Mouse (Mus musculus): ENCODE data around the gene AA986860. TPM values are rescaled to one million over a fixed set of nuclear protein-coding genes. Genes with fewer than 3 reads are reported as not detected.

Gene AA986860
- polyA plus RNA-seq, 1 experiment = 64.1 TPM

DNA sequence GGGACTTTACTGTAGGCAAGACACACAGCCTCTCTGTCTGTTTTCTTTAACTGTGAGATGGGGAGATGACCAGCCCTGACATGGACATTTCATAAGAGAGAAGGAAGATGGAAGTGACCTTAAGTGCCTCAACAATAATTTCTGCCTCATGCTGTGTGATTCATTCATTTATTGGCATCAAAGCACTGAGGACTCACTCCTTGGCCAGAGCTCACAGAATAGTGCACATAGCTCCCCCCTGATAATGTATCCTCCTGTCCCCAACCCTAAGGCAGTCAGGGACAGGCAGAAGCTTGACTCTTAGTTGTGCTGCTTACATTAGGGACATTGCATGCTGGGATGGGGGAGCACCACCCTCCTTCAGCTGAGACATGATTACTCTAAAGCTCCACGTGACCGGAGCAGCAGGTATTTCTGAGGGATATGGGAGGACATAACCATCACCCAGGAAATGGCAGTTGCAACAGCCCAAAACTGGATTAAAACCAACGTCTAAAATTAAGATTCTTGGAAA is 39.3 kb downstream of the AA986860 start:
- no peak for TF ChIP-seq CTCF (IDR thresholded peaks at IDR 0.05; ENCODE audit: extremely low read depth, insufficient read length, insufficient replicate concordance, low read depth, low read length)
- TF ChIP-seq POLR2A (IDR thresholded peaks at IDR 0.05; ENCODE audit: low read depth, low read length) = no peak
- 0 out of 2 replicates have a peak overlapping the region, but pooled peaks have one; percentile 30 for H3K27ac ChIP-seq (ENCODE audit: insufficient read depth, low read depth, low read length)
- H3K27me3 ChIP-seq (ENCODE audit: control insufficient read depth, insufficient read depth, low read length) = no peaks in the 10 kb centered on the region
- WGBS = 69% methylated on average over 3 of the region's 3 CpGs
- H3K4me3 ChIP-seq (ENCODE audit: low read depth, low read length) = no peak overlapping the region
- no peaks in the 10 kb centered on the region for H3K36me3 ChIP-seq (ENCODE audit: control insufficient read depth, insufficient read depth, low read length)
- H3K4me1 ChIP-seq (ENCODE audit: control insufficient read depth, insufficient read depth, insufficient read length, low read length) = peaks cover 18% of the 10 kb centered on the region; the same call in 1 of the 2 replicates

DNA sequence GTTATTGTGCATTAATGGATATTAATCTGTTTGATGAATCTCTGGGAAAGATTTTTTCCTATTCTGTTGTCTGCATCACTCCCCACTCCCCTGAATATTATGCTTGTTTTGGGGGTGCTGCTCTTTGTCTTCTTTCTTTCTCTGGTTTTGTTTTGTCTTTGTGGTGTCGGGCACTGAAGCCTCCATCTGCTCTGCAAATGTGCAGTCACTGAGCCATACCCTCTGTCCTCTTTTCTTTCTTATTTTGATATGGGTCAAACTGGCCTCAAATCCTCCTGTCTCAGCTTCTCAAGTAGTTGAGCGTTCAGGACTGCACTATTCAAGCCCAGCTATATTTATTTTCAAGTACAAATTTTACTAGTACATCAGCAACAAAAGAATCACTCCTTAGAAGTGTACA is 43.5 kb downstream of the AA986860 start:
- Histone ChIP-seq H3K4me1 (ENCODE audit: control insufficient read depth, insufficient read depth, insufficient read length, low read length) (peaks cover 6% of the 10 kb centered on the region; the same call in 1 of the 2 replicates), H3K27ac (ENCODE audit: insufficient read depth, low read depth, low read length) (no peak overlapping the region), H3K36me3 (ENCODE audit: control insufficient read depth, insufficient read depth, low read length) (no peaks in the 10 kb centered on the region), H3K4me3 (ENCODE audit: low read depth, low read length) (no peak overlapping the region), H3K27me3 (ENCODE audit: control insufficient read depth, insufficient read depth, low read length) (no peaks in the 10 kb centered on the region)
- WGBS = 84% methylated on average over 2 of the region's 2 CpGs
- TF ChIP-seq POLR2A (IDR thresholded peaks at IDR 0.05; ENCODE audit: low read depth, low read length) = no peak
- no peak for TF ChIP-seq CTCF (IDR thresholded peaks at IDR 0.05; ENCODE audit: extremely low read depth, insufficient read length, insufficient replicate concordance, low read depth, low read length)

DNA sequence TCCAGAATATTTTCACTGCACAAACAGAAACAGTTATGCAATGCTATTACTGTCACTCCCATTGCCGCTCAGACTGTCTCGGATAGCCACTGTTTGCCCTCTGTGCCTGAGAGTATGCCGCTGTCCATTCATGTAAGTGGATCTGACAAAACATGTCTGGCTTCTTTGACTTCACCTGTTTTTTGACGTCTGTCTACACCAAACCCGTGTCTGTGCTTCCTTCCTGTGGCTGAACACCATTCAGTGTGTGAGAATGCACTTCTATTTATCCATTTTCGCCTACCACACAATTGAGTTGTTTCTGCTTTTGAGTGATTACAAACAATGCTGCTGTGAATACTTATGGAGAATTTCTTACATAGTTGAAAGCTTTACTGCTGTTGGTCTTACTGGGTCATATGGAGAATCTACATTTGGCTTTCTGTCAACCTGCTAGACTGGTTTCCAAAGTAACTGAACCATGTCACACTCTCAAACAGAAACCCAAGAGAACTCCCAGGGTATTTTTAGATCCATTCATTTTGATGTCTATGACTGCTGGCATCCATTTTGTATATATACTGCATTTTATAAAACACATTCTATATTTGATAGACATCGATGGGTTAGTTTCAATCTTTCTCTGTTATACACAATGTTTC is 44.0 kb downstream of the AA986860 start:
- Histone ChIP-seq H3K27ac (ENCODE audit: insufficient read depth, low read depth, low read length) (no peak overlapping the region), H3K27me3 (ENCODE audit: control insufficient read depth, insufficient read depth, low read length) (no peaks in the 10 kb centered on the region), H3K4me1 (ENCODE audit: control insufficient read depth, insufficient read depth, insufficient read length, low read length) (peaks cover under 1% of the 10 kb centered on the region; the same call in 1 of the 2 replicates), H3K36me3 (ENCODE audit: control insufficient read depth, insufficient read depth, low read length) (no peaks in the 10 kb centered on the region), H3K4me3 (ENCODE audit: low read depth, low read length) (no peak overlapping the region)
- 76% methylated on average over 7 of the region's 7 CpGs for WGBS
- TF ChIP-seq CTCF (IDR thresholded peaks at IDR 0.05; ENCODE audit: extremely low read depth, insufficient read length, insufficient replicate concordance, low read depth, low read length) (no peak), POLR2A (IDR thresholded peaks at IDR 0.05; ENCODE audit: low read depth, low read length) (no peak)

DNA sequence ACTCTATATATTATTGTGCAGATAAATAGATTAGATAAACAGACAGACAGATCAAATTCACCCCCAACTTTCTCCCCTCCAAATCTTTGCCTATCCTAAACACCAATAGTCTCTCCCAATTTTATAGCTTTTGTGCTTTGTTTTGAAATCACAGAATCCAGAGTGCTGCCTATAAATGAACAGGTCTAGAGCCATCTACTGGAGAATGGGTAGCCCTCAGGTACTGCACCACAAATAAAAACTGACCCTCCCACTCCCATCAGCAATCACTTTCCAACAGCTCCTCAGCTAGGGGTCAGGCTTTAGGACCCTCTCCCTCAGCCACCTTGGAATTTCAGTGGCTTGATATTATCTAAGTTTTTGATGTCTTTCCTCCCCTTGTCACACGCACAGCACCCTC is 44.9 kb downstream of the AA986860 start:
- 82% methylated on average over 1 of the region's 1 CpGs for WGBS

DNA sequence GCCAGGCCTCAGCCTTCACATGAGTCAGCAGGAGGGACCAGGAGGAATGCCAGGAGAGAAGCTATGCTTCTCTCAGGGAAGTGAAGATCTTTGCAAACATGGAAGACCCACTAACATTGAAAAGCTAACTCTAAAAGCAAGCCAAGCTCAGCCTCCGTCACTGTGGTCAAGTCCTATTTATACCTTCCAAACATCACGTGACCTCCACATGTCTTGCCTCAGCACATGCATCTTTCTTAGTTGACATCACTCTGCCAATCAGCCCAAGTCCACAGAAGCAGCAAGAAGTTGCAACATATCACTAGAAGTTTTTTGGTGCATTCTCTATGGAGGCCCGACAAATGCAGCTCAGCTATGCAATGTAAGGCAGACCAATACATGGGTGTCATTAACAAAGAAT is 48.1 kb downstream of the AA986860 start:
- TF ChIP-seq CTCF (IDR thresholded peaks at IDR 0.05; ENCODE audit: extremely low read depth, insufficient read length, insufficient replicate concordance, low read depth, low read length) = no peak

More for the DNA sequence above, 44.9 kb downstream of the AA986860 start:
- Histone ChIP-seq H3K4me1 (ENCODE audit: control insufficient read depth, insufficient read depth, insufficient read length, low read length) (no peaks in the 10 kb centered on the region), H3K36me3 (ENCODE audit: control insufficient read depth, insufficient read depth, low read length) (no peaks in the 10 kb centered on the region), H3K4me3 (ENCODE audit: low read depth, low read length) (no peak overlapping the region), H3K27me3 (ENCODE audit: control insufficient read depth, insufficient read depth, low read length) (no peaks in the 10 kb centered on the region), H3K27ac (ENCODE audit: insufficient read depth, low read depth, low read length) (no peak overlapping the region)
- peak; percentile 39; the same call in 1 of the 2 replicates for TF ChIP-seq CTCF (IDR thresholded peaks at IDR 0.05; ENCODE audit: extremely low read depth, insufficient read length, insufficient replicate concordance, low read depth, low read length)
- TF ChIP-seq POLR2A (IDR thresholded peaks at IDR 0.05; ENCODE audit: low read depth, low read length) = no peak

GRCm38 (mm10) chr1:130784054-130784453 is 52.3 kb downstream of the AA986860 start:
- WGBS = 11% methylated on average over 4 of the region's 4 CpGs
- Histone ChIP-seq H3K4me1 (ENCODE audit: control insufficient read depth, insufficient read depth, insufficient read length, low read length) (no peaks in the 10 kb centered on the region), H3K36me3 (ENCODE audit: control insufficient read depth, insufficient read depth, low read length) (no peaks in the 10 kb centered on the region), H3K27ac (ENCODE audit: insufficient read depth, low read depth, low read length) (no peak overlapping the region), H3K4me3 (ENCODE audit: low read depth, low read length) (no peak overlapping the region), H3K27me3 (ENCODE audit: control insufficient read depth, insufficient read depth, low read length) (no peaks in the 10 kb centered on the region)
- TF ChIP-seq CTCF (IDR thresholded peaks at IDR 0.05; ENCODE audit: extremely low read depth, insufficient read length, insufficient replicate concordance, low read depth, low read length) (peak; percentile 32; the same call in 1 of the 2 replicates), POLR2A (IDR thresholded peaks at IDR 0.05; ENCODE audit: low read depth, low read length) (no peak)

More for the DNA sequence above, 48.1 kb downstream of the AA986860 start:
- no peaks in the 10 kb centered on the region for H3K4me1 ChIP-seq (ENCODE audit: control insufficient read depth, insufficient read depth, insufficient read length, low read length)
- no peaks in the 10 kb centered on the region for H3K36me3 ChIP-seq (ENCODE audit: control insufficient read depth, insufficient read depth, low read length)
- H3K4me3 ChIP-seq (ENCODE audit: low read depth, low read length) = no peak overlapping the region
- no peaks in the 10 kb centered on the region for H3K27me3 ChIP-seq (ENCODE audit: control insufficient read depth, insufficient read depth, low read length)
- H3K27ac ChIP-seq (ENCODE audit: insufficient read depth, low read depth, low read length) = no peak overlapping the region
- WGBS = 86% methylated on average over 3 of the region's 3 CpGs

GRCm38 (mm10) chr1:130787001-130787400 is 55.2 kb downstream of the AA986860 start:
- no peaks in the 10 kb centered on the region for H3K4me1 ChIP-seq (ENCODE audit: control insufficient read depth, insufficient read depth, insufficient read length, low read length)
- TF ChIP-seq CTCF (IDR thresholded peaks at IDR 0.05; ENCODE audit: extremely low read depth, insufficient read length, insufficient replicate concordance, low read depth, low read length) = peak; percentile 77; the same call in 1 of the 2 replicates
- no peak for TF ChIP-seq POLR2A (IDR thresholded peaks at IDR 0.05; ENCODE audit: low read depth, low read length)
- 27% methylated on average over 4 of the region's 4 CpGs for WGBS
- no peaks in the 10 kb centered on the region for H3K27me3 ChIP-seq (ENCODE audit: control insufficient read depth, insufficient read depth, low read length)
- H3K4me3 ChIP-seq (ENCODE audit: low read depth, low read length) = no peak overlapping the region
- no peak overlapping the region for H3K27ac ChIP-seq (ENCODE audit: insufficient read depth, low read depth, low read length)
- no peaks in the 10 kb centered on the region for H3K36me3 ChIP-seq (ENCODE audit: control insufficient read depth, insufficient read depth, low read length)
